Mouse (Mus musculus): ENCODE results near the gene Nmrk2.
"Not testable (repeated sequence)": the region's sequence is repeated elsewhere in the genome, so short reads cannot be mapped to it uniquely, and the experiment has no call there.

Nmrk2 gene

DNA sequence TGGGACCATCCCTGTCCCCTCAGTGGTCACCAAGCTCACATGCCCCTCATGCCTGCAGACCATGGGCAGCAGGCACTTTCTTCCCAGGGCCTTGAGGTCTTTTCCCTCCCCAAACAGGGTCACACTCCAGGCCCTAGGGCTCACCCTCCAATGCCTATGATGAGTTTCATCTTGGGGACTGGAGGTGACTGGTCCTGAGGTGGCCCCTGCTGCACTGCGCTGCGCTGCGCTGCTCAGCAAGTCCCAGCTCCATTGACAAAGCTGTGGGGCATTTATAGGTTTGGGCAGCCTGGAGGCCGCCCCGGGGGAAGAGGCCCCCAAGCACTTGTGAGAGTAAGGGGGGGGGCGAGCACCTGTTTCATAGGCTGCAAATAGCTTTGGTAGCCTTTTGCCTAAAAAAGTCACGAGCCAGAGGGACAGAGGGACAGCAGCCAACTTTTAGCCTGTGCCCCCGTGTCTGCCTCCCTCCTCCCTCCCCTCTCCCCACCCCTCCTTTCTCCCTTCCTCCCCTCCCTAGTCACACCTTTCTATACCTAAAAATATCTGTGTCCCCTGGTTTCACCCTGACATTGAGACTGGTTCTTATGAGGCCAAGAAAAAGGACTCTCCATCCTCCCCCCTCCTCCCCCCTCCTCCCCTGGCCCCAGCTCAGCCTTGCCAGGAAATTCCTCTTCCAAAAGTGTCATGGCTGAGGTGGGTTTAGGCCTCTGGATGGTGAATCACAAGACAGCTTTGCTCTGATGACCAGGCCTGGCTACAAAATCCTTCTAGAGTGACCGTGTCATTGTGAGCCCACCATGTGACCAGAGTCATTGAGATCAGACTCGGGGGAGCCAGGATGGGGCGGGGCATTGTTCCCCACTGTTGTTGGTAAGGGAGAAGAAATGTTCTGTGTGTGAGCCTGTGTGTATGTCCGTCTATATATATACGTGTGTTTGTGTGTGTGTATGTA is at the start of gene Nmrk2:
TSS of gene Nmrk2 (minus strand) at position 245 of the 952 bp plus-strand sequence.
- no peak for DNase-seq

DNA sequence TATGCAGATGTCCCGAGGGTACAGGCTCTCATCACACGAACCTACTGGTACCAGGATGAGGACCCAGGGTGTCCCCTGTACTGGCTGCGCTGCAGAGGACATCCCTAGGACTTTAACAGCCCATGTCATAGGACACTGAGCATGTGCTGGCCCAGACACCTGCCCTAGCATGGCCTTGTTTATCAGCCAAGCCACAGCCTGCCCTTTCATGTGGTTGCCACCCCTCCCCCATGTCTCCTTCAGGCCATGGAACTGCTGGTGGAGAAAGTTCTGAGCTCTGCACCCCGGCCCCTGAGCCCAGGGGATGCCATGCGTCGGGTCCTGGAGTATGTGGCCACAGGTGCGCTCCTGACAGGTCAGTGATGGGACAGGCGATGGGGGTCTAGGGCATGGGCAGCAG is 47.6 kb upstream of the Nmrk2 start:
- no peak for DNase-seq

DNA sequence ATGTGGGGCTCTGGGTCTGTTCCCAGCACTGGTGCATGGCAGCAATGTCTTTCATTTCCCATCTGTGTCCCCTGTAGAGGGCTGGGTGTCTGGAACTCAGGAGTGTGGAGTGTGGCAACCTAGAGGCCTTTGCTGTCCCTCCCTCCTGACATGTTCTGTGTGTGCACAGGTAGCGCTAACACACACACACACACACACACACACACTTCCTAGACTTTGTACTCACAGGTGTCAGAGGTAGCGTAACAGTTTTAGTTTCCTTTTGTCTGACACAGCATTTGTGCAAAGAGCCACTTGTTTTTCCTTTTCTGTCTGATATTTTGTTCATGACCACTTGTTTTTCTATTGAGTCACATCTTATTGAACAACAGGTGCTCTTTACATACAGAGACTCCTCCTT is 46.0 kb upstream of the Nmrk2 start:
- DNase-seq = no peak

DNA sequence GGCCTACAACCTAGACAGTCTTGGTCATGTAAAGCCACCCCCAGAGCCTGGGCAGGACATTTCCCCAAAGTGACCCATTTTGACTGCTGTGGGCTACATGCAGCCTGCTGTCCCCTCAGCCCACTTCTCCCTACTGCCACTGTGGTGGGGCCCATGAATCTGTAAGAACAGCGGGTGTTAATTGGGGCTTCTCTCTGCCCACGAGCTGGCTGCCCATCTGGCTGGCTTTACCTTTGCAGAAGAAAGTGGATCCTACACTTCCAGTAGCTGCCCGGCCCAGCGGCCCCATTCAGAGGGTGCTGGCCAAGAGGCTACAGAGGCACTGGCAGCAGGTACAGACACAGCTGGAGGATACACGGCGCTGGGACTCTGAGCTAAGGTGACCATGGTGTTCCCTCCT is 43.3 kb upstream of the Nmrk2 start:
- no peak for DNase-seq

DNA sequence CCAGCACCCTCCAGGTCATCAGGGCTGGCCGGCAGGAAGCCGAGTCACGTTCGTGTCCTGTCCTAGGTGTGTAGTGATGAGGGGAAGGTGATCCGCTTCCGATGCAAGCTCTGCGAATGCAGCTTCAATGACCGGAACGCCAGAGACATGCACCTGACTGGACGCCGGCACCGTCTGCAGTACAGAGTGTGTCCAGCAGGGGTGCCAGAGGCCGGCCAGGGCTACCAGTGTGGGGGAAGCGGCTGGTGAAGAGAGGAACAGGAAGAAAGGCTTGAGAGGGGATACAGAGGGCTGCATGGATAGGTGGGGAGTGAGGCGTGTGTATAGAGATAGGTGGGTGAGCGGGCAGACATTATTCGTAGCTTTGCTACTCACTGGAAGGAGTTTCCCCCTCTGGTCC is 42.7 kb upstream of the Nmrk2 start:
- DNase-seq = peak; percentile 75

DNA sequence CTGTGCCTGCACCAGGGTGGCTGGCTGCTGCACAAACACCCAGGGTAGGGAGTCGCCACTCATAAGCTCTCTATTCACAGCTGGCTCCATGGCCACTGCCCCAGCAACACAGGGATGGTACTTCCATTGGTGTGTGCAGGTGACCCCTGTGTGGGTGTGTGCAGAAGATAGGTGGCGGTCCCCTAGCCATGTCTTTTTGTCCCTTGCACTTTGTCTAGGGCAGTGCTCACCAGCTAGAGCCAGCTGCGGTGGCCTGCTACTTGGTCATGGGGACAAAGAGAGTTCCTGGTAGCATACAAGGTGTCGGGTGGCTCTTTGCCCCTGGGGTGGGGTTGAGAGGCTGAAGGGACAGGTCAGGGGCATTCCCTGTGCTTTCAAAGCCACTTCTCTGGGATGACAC is 42.3 kb upstream of the Nmrk2 start:
- no peak for DNase-seq

DNA sequence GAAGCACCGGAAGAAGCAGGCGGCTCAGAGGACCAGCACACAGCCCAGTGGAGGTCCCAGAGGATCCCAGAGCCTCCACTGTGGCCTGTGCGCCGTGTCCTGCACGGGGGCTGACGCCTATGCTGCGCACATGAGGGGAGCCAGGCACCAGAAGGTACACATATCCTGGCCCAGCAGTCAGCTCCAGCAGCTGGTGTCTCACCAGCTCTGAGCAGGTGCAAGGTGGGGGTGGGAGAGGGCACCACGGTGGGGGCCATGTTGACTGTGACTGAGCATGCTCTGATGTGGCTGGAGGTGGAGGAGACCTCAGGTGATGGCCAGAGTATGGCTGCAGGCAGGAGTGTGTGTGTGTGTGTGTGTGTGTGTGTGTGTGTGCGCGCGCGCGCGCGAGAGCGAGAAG is 40.2 kb upstream of the Nmrk2 start:
- no peak for DNase-seq

DNA sequence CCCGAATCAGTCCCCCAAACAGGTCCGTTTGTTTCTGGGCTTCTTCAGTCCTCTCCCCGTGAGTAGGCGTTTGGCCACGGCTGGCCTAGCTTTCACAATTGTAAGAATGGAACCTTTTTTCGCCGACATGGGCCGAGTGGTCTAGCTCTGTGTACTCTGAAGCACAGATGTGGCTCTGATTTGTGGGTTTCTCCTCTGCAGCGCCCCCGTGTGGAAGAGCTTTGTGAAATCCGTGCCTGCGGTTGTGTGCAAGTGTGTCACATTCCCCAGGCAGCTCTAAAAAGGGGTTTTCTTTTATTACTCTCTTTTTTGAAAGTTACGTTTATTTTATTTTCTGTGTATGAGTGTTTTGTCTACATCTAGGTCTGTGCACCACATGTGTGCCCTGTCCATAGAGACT is 39.0 kb upstream of the Nmrk2 start:
- DNase-seq = peak; percentile 46

DNA sequence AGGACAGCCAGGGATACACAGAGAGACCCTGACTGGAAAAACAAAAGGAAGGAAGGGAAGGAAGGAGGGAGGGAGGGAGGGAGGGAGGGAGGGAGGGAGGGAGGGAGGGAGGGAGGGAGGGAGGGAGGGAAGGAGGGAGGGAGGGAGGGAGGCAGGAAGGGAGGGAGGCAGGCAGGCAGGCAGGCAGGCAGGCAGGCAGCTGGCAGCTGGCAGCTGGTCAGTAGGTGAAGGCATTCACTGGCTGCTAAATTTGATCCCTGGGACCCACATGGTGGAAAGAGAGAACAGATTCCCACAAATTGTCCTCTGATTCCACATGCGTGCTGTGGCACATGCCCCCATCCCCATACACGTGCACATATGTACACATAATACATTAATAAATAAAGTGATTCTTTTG is 36.8 kb upstream of the Nmrk2 start:
- DNase-seq = no peak

DNA sequence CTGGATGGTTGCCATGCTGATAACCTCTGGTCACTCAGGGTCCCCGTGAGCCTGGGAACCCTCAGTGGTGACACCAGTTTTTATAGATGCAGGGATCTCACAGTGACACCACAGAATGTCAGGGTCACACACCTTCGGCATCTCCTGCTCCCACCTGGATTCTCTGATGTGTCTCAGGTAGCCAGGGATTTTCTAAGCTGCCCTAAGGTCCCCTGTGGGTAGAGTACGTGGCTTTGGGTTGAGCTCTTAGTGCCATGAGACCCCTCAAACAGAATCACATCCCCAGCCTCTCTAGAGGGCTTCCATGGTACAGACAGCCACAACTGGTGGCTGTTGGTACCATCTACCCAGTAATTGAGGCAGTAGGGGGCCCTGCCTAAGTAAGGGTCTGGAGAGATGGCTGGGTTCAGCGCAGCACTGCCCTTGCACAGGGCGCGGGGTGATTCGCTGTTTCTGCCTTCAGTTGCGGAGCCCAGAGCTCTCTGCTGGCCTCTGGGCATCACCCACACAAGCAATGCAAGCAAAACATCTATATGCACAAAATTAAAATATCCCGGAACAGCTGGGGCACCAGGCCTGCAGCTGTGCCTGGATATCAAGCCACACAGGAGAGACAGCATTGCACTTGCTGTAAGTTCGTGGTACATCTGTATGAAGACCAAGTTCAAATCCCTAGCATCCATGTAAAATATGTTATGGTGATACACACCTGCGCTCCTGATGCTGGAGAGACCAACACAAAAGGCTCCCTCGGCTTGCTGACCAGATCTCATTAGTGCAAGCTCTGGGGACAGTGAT is 34.8 kb upstream of the Nmrk2 start:
- no peak for DNase-seq

DNA sequence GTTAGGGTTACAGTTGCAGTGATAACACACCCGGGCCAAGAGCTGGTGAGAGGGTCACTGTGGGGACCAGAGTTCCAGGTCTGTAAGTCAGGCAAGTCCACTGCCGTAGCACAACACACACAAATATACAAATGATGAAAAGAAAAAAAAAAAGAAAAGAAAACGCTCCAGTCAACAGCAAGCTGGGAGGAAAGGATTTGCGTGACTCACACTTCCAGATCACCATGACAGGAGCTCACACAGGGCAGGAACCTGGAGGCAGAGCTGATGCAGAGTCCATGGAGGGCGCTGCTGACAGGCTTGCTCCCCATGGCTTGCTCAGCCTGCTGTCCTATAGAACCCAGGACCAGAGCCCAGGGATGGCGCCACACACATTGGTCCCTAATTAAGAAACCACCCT is 32.4 kb upstream of the Nmrk2 start:
- DNase-seq = no peak

DNA sequence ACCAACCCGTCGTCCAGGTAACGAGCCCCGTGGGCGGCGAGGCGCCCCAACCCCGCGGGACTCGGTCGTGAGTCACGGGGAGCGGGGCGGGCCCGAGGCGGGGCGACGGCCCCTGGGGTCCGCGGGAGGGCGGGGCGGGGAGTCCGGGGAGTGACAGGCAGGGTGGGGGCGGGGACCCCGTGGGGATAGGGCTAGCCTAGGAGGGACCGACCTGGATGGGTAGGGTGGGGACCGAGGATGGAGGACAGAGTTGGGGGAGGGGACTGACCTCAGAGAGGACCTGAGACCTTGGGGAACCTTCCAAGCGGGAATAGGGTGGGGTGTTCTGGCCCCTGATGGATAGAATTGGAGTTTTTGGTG is 31.4 kb upstream of the Nmrk2 start:
- no peak for DNase-seq

DNA sequence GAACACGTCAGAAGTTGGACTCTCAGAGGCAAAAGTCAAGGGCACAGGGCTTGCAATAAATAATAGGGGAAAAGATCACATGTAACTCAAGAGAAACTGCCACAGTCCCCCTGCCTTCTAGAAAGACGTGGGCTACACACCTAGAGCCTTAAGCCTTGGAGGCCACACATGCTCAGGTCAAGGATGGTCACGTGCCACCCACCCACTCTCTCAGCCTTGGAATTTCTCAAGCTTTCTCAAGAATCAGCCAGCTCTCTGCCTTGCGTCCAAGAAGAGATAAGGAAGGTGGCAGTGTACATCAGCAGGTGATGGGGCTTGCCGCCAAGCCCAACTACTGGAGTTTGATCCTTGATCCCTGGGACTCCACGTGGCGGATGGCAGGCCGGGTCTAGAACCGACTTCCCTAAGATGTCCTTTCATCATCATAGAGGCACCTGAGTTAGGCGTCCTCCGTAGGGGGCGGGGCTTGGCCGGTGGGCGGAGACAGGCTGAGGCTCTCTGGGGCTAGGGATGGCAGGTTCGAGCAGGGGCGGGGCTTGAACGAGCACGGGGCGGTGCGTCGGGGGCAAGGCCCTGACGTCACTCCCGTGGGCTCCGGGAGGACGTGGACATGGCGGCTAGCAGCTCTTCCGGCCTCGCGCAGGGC is 30.9 kb upstream of the Nmrk2 start, which contains the start of gene Zfr2:
TSS of gene Zfr2 (plus strand) at position 576 of the 646 bp plus-strand sequence.
- peak; percentile 96 for DNase-seq

DNA sequence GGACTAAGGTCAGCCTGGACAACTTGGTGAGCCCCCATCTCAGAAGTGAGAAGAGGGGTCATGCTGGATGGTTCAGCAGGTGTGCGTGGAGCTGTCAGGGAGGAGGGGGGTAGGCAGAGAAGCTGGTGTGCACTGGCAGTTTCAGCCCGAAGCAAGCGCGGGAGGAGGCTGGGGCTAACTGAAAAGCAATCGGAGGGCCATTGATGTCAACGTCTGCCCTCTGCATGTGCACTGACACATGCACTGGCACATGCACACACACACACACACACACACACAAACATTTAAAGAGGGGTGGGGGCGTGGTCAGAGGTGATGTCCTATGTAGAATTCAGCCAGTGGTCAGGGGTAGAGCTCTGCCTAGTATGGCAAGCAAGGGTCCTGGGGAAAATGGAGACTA is 29.6 kb upstream of the Nmrk2 start:
- peak; percentile 63 for DNase-seq

DNA sequence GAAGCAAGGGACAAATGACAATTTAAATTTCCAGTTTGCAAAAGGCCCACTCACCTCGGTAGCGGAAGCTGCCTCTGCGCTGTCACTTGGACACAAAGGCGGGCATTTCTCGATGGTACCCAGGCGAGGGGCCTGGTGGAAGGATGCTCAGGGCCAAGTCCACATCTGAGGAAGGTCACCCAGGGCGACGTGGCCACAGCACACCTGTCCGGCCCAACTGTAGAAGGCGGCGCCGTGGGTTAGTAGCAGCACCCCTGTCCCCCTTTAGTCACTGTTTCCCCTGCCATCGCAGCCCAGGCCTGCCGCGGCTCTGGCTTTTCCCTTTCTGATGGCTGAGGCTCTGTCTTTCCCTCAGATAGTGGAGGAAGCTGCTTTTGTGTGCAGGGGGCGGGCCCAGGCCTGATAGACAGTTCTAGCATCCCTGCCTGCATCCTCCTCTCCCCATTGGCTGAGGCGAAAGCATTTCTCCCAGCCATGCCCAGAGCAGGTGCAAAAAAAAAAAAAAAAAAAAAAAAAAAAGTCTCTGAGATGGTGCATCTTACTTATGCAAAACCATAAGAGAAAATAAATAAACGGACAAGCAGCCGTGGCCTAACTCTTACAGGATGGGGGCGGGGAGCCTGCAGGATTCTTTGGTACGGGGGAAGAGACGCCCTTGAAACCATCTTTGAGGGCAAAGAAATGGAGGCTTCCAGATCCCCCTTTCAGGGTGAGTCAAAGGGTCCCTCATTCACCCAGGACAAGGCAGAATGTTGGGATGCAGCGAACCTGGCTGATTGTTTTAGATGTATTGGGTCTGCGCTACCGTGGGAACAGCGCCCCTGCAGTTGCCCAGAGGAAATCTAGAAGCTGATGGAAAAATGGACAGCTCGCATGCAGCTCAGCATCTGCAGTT is 28.8 kb upstream of the Nmrk2 start, which contains the start of gene Atcay:
TSS of gene Atcay (minus strand) at position 396 of the 895 bp plus-strand sequence.
- DNase-seq = peak; percentile 88

DNA sequence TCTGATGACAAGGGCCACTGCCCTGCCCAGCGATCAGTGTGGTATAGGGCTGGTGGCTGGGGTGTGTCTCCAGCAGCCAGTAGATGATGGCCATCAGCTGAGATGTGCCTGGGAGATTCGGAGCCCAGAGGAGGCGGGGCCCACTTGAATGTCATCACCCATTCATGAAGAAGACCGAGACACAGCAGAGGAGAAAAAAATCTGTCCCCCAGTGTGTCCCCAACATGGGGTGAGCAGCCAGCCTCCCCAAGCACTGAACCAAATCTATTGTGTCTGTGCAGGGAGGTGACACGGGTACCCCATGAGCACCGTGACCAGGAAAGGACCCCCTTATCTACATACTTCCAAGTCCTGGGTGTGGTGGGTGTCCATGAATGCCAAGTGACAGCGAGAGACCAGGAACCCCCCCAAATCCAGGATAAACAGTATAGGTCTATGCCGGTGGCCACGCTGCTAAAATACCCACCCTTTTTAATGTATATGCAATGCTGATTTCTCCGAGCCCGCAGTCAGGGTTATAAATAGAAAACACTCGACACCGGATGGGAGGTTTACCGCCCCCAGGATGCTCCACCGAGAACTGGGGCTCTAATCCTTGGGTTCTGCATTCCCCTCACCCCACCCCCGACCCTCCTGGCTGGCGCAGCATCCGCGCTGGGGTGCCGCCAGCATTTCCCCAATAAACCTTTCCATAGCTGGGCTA is 28.0 kb upstream of the Nmrk2 start:
- DNase-seq = peak; percentile 65

DNA sequence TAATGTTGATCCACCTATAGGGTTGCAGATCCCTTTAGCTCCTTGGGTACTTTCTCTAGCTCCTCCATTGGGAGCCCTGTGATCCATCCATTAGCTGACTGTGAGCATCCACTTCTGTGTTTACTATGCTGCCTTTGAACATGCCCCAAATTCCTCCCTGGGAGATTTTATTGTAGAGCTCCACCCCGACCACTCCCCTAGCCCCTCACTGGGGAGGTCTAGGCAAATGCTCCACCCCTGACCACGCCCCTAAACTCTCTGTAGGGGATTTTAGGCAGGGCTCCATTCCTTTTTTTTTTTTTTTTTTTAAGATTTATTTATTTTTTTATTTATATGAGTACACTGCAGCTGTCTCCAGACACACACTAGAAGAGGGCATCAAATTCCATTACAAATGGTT is 21.9 kb upstream of the Nmrk2 start:
- DNase-seq = not testable (repeated sequence)

DNA sequence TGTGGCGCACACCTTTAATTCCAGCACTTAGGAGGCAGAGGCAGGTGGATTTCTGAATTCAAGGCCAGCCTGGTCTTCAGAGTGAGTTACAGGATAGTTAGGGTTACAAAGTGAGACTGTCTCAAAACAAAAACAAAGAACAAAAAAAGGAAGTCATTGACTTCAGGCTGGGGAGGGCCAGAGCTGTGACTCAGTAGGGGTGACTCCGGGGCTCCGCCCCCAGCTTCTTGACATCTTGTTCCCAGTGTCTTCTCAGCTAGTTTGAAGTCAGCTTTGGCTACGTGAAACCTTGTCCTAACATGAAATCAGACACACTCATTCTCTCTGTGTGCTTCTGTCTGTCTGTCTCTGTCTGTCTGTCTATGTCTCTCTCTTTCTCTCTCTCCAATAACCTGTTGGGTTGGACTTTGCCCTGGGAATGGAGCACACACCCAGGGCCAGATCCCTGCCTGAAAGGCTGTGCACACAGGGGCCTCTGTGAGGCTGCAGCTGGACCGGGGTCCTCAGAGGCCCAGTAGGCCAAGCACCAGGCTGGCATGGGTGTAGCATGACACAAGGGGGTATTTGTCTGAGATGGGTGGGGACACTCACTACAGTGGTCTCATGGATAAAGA is 19.7 kb upstream of the Nmrk2 start:
- no peak for DNase-seq

DNA sequence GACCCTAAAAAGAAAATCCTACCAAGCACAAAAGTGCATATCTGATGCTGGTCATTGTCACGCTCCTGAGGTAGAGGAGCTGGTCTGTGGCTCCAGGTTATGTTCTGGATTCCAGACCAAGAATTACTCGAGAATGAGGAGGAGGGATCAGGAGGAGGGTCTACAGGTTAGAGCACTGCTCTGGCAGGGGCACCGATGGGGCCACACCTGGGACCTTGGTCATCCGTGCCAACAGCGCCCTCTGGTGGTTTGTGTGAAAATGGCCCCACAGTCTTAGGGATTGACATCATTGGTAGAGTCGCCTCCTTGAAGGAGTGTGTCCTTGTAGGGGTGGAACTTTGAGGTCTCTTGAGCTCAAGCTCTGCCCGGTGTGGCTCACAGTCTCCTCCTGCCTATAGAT is 16.1 kb upstream of the Nmrk2 start:
- peak; percentile 64 for DNase-seq

DNA sequence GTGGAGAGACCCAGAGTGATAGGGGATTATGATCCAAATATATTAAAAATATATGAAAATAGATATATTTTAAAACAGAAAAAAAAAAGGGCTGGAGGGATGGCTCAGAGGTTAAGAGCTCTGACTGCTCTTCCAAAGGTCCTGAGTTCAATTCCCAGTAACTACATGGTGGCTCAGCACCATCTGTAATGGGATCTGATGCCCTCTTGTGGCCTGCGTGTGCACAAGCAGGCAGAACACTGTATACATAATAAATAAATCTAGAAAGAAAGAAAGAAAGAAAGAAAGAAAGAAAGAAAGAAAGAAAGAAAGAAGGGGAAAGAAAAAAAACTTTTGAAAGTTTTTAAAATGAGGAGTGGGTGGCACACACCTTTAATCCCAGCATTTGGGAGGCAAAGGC is 15.4 kb upstream of the Nmrk2 start:
- DNase-seq = not testable (repeated sequence)

DNA sequence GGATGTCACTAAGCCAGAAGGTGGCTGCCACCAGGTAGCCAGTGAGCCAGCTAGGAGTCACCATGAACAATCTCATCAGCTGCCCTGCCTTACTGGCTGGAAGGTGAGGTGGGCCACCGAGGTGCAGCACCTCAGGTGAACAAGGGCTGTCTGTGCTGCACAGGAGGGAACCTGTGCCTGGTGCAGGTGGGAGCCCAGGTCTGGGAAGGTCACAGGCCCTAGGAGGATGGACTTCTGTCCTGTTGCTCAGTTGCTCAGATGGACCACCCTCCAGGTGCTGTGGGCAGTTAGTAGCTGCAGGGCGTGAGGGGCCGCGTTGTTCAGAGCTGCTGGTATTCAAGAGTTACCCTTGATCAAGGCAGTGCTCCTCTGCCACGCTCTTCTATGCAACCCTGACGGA is 15.0 kb upstream of the Nmrk2 start:
- DNase-seq = no peak
